Mouse (Mus musculus) activated CD4-positive, CD25-positive, alpha-beta regulatory T cell, adult 4 months (primary cell): ENCODE measurements at regions not wholly inside any gene's neighbourhood (a gene's known extent, or its start where the extent isn't known, plus 50 kb on each side); places are given as distances from the start of the nearest gene placed in this dataset.
"Not testable (repeated sequence)": the region's sequence is repeated elsewhere in the genome, so short reads cannot be mapped to it uniquely, and the experiment has no call there.

Source experiments
- ATAC-seq: one replicate; pipeline ENCODE4 v1.8.0; 2017

DNA sequence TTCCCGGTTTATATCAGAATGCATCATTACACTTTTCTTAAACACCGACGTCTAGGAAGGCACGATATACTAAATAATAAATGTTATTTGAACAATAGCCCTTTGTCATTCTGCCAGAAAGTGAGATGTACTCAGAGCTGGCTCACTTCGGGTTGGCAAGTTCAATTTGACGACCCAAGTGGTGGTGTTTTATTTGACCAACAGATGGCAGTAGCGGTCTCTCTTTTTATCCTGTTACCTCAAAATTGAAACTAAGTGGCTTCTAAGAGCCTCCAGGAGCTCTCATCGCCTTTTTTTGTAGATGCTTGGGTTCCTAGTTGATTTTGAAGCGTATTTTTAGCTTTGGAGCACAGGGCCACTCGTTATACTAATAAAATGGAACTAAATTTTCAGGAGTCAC is 66.7 kb upstream of the Chmp2b start:
- peak; percentile 79 for ATAC-seq

DNA sequence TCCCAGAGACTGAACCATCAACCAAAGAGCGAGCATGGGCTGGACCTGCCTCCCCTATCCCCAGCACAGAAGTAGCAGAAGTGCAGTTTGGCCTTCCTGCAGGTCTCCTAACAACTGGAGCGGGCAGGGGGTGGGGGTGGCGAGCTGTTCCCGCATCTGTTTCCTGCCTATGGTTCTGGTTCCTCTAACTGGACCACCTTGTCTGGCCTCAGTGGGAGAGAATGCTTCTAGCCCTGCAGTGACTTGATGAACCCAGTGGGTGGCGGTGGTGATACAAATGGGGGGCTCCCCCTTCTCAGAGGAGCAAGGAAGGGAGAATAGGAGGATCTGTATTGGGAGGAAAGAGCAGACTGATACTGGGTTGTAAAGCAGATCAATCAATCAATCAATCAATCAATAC is 69.2 kb upstream of the Chmp2b start:
- ATAC-seq: no peak

DNA sequence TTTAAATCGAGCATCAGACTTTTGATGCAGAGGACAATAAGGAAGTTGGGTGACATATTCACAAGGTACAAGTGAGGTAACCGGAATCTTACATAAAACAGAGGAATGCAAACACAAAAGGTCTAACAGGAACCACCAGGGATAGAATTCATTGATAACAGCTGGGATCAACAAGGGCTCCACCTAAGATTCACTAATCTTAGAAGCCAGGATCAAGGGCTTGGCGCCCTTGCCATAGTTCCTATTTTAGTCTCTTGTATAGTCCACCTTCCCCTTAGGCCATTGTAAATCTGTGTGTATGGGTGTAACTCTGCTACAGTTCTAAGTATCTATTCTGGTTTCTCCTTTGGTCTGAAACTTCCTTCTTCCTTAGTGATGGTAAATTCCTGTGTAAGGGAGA is 84.2 kb upstream of the Chmp2b start:
- not testable (repeated sequence) for ATAC-seq

DNA sequence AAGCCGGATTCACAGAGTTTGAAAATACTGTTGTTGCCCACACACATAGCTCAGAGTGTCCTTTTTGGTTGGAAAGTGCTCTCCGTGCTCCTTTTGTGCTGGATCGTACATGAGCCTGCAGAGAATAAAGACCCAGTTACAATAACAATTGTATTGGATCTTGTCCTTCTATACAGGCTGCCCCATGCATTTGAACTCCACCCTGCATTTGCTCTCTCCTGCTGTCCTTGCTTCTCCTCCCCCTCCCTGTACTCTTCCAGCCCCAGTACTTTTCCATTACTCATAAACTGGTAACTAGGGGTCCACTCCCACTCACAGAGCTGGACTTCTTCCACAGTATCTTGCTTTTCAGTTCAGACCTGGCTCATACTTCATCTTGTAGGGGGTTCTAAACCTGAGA is 86.5 kb upstream of the Chmp2b start:
- ATAC-seq: no peak

DNA sequence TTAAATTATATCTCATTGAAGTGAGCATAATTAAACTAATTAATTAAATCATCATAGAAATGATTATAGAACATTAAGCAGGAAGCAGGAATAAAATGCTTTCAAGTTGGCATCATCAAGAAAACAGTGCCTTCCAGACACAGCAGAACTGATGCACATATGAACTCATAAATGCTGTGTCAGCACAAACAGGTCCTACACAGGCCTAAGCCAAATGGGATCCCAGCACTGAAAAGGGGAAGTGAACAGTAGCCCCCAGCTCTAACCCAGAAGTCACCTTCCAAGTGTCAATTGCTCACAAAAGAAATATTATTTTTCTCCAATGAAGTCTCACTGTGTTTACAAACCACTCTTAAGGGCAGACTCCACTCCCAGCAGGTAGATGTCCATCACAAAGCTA is 93.0 kb upstream of the Chmp2b start:
- no peak for ATAC-seq

DNA sequence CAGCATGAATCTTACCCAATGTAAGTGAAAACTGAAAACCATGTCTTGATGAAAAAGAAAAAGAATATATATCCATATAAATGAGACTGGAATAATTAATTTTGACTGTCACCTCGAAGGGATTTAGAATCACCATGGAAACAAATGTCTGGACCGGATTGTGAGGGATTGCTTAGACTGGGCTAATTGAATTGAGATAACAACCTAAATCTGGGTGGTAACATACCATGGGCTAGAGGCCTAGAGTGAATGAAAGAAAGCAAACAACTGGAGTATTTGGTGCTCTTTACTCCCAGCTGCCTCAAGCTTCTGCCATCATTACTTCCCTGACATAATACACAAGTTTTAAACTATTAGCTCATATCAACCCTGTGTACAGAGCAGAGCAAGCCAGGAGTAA is 95.3 kb upstream of the Chmp2b start:
- ATAC-seq: no peak

DNA sequence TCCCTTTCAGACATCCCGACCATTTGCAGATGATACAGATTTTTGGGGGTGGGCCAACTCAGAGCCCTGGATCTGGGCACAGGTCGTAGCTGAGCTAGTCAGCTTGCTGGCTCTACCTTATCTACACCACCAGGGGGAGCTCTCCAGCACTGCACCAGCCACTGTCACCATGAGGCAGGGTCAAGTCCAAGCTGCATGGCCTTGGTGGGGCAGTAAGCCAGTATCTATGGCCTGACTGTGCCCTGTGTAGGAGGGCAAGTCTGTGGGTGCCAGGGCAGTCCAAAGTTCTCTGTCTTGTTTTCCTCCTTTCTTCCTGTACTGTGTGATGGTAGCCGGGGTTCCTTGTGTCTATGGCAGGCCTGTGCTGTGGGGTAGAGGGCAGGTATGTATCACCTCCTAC is 102.3 kb upstream of the Chmp2b start:
- ATAC-seq: no peak

DNA sequence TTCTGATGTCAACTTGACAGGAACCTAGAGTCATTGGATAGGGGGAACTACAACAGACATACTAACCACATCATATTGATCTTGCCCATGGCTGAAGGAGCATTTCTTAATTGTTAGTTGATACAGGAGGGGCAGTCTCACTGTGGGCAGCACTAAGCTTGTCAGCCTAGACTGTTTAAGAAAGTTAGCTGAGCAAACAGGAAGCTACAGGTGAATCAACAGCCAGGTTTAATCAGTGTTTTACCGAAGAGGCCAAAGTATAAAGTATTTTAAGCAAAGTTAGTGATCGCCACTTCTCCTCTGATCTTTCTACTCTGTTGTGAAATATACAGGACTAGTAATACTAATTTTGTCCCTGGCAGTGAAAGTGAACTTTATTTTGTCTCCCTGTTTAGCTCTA is 109.6 kb upstream of the Chmp2b start:
- no peak for ATAC-seq

DNA sequence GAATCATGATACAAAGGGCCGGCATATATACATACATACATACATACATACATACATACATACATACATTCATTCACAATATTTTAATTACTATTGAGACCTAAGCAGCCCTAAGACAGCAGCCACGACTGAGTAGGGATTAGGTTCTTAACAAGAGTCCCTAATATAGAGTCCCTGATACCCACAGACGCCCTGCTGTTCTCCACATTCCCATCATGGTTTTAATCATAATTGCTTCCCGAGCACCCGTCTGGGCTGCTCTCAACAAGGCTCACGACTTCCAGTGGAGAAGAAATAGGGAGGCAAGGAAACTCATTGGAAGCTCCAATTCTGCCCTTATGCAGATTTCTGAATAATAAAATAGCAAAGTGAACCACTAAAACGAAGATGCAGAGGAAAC is 120.6 kb upstream of the Chmp2b start:
- ATAC-seq: no peak

DNA sequence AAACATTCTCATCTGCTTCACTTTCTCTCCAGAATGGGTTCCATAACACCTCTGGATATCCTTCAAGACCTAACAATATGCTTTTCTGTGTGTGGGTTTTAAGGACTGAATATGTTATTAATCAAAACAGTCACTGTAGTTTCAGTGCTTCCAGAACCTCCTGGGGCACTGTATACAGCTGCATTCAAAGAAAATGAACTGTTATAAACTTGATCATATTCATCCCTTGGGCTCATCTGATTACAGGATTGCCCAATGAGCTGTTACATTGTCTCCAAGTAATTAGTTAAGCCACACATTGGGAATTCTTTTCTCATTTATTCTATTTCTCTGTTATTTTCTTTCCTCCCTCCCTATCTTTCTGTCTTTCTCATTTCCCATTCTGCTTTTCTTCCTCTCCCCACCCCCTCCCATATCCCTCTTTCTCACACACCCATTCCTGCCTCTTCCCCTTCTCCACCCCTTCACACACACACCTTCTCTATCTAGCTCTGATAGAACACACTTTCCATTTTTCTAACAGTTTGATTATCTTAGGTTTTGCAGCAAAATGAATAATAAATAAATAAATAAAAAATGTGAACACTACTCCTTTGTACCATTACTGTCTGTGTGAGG is 121.3 kb upstream of the Chmp2b start:
- no peak for ATAC-seq

DNA sequence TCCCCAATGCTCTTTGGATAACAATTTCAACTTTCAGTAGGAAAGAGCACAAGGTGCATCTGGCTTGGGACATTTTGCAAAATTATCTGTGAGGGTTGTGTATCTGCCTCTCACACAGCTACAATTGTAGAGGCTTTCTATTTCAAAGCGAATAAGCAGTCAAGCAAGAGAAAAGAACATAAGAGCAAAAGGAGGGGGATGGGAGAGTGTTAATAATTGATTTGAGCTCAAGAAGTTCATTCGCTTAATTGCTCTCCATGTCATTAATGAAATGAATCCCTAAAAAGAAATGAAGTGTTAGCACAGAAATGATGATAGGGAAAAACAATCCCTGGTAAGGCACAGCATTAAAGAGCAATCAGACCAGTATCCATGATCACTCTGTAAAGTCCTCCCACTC is 121.4 kb upstream of the Vgll3 start:
- no peak for ATAC-seq

DNA sequence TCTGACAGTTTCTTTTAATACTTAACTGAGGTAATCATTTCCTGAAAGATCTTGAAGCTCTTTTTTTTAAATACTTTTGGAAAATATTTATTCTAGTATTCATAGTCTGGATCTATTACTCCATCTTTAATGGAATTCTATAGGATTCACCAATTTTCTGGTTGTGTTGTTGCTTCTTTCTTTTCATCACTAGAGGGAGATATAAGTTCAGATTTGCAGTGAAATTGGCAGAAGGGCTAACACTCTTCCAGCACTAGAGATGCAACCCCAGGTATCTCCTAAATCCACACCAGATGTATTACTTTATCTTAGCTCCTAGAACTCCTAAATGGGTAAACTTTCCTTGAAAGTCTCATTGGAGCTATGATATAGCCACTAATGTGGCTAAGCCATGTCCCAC is 99.4 kb upstream of the Vgll3 start:
- no peak for ATAC-seq

DNA sequence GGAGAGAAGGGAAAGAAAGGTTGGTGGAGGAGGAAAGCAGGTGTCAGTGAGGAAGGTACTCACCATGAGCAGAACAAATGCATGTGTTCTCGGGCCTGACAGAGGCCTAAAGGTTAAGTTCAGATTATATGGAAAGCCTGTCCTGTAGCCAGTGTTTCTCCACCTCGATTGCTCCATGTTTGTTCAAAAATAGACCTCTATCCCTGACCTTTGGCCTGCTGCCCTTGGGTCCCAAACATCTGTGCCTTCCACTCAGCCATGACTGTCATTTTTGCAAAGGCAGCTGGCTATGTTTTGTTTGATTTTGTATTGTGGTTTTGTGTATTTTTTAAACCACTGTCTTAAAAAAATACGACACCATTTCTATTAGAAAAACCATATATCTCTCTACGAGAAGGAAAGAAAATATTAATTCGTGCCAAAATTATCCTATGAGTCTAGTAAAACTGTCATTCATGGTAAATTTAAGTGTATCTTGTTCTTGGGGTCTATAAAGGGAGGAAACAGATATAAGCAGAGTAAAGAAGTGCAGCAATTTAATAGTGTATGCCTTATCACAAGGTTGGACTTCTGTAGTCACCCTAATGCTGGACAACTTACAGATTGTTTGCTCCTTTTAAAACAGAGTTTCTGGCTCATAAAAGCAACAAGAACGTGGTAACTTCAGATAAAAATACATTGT is 96.1 kb upstream of the Vgll3 start:
- ATAC-seq: no peak

DNA sequence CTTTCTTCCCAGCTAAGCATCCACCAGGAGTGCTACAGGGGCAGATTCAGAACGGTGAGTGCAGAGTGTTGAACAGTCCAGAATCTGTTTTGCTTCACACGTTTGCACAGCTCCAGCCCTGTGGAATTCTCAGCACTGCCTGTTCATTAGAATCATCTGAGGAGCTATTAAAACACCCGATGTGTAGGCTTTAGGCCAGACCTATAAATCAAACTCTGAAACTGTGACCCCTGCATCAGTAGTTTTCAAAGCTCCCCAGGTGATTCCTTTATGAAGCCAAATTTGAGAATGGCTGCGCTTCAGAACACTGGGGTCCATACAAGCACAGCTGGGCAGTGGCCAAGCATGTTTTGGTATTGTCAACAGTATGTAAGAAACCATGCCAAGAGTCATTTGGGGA is 94.1 kb upstream of the Vgll3 start:
- ATAC-seq: no peak

DNA sequence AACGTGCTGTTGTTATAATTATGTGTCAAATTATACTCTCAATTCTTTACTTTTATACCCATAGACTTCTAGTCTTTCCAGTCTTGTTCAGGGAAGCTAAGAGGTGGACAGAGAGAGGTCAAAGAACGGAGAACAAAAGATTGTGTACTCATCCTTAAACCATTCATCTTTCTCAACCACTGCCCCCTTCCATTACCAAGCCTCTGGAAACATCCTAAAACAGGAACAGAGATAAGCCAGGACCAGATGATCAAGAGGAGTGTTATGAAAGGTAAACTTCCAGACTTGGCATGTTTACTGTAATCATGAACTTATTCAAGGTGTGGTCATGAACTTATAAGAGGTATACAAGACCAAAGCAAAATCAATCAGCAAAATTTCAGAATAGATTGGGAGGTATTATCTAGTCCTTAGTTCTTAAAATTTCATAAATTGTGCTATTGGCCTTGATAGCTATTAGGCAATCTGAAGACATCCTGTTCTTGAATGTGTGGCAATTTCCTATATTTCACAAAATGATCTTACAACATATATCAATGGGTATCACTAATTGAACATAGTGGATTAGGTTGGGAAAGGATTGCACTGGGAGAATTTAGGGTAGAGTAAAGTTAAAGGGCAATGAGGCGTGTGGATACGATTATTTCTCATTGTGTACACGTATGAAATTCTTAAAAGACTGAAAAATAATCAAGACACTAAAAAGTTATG is 89.3 kb upstream of the Vgll3 start:
- no peak for ATAC-seq

DNA sequence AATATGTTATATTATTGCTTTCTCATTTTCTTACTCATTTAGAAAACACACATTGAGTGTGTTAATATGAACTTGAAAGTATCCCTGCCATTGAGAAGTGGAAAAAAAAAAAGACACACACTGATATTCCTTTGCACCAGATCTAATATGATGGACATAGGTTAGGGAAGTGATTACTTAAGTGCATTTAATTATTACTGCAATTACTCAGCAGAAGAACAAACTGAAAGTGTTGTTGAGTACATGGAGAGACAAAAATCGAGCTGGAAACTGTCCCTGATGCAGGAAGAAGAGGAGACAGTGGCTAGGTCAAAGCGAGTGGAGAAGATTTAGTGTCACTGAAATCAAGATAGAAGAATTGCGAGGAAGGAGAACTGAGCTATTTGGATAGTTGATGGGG is 88.8 kb upstream of the Vgll3 start:
- ATAC-seq: no peak

DNA sequence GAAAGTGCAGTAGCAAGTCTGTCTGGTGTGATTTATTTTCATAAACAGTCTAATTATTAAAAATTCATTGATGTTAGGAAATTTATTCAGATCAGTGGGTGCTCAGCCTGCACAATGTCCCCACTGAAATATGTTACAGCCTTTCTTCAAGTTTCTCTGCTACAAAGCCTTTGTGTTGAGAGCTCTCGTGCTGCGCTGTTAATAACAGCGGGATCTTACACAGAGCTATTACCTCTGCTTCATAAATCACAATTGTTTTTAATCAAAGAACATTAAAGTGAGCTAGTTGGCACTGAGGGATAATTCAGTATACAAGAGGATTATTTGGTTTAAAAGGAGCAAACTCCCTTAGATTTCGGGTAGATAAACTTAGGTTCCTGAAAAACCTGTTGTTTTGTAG is 85.7 kb upstream of the Vgll3 start:
- no peak for ATAC-seq

DNA sequence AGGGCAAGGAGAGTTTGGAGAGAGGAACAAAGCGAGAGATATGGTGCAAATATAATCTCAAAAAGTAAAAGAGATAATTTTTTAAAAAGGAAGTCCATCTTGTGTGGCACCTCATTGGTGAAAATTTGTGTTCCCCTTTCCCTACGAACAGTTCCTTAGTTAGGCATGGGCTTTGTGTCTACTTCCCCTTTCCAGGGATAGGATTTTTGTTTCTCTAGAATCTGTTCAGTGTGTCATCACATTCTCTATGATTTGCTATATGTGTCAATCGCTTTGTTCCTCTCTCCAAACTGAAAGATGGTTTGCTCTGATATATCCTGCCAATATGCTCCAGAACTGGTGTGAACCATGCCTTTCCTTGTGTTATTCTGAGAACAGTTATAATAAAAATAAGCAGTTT is 75.4 kb upstream of the Vgll3 start:
- no peak for ATAC-seq

DNA sequence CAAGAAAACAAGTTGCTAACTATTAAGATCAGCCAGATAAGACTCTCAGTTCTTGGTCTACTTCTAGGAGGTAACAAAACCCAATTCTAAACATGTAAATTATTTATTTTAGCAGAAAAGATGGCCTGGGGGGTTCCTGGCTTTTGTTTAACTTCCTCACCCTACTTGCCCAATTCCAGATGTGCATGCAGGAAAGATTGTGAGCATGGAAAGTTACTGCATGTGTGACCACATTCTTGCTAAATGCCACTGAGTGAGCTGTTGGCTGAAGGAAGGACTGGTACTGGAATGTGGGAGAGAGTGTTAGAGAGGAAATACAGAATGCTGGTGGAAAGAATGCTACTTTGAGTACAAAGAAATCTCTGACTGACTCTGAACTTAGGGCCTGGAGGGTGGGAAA is 72.1 kb upstream of the Vgll3 start:
- no peak for ATAC-seq

DNA sequence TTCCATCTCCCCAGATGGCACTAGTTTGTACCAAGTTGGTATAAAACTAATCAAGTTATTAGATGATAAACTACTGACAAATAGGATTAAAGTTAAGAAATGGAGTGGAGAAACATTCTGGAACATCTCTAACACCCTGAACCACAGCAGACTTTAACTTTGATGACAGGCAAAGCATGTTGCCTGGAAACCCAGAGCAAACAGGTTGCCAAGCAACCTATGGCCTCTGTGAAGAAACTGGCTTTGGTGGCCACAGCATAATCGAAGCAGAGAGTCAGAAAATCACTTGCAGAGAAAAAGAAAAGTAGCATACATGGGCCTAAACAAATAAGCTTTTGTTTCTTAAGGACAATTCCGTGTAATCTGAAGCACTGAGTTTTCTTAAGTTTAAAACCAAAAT is 59.4 kb upstream of the Vgll3 start:
- no peak for ATAC-seq
